Mouse (Mus musculus): ENCODE results near the gene Sprr2e. TPM values are rescaled to one million over a fixed set of nuclear protein-coding genes. Genes with fewer than 3 reads are reported as not detected.

Sprr2e gene
- not detected in 2 replicates for polyA plus RNA-seq (2012)

DNA sequence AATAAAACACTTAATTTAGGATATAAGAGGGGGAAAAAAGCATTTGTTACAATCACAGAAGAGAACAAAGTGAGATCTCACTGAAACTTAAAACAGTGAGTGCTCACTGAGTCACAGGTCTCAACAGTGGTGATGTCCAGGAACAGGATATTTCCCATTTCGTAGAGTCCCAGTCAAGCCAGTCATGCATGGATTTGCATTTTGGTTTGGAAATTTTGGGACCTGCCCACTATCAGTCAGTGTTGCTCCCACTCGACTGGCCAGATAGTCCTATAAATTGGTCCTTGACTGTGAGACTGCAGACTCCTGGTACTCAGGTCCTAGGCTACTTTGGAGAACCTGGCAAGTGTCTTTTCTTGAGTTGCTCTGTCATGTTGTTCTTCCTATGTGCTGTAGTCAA, at the start of gene Sprr2e:
Sprr2e (plus strand) TSS at position 301 of the 400 bp plus-strand sequence.
- TF ChIP-seq GATA1 (IDR thresholded peaks at IDR 0.05; ENCODE audit: low read length): no peak

DNA sequence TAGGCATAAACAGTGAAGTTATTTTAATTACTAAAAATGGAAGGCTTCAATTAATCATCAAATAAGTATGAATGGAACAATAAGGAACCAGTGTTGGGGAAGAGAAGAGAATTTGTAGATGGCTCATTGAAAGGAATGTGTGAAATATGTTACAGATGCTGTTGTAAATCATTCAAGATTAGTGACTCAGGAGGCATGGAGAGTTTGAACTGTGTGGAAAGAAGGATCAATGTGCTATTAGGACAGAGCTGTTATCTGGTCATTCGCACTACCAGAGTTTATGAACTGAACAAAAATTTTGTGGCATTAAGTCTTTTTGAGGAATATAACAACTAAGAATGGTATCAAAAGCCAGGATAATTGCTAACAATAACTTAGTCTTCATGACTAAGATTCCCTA, 44.5 kb upstream of the Sprr2e start:
- TF ChIP-seq GATA1 (IDR thresholded peaks at IDR 0.05; ENCODE audit: low read length): no peak

DNA sequence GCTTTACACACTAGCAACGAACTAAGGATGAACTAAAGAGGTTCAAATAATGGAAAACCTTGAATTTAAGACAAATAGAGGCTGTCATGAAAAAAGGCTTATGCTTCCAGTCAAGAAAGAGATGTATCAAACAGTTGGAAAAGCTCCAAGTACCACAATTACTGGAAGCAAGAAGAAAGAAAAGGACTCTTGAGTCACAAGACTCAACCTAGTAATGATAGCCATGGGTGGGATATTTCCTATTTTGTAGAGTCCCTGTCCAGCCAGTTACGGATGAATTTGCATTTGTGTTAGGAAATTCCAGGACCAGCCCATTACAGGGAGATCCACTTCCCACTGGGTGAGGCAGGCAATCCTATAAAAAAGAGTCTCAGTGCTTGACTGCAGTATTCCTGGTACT, 35.6 kb upstream of the Sprr2e start, which contains the start of gene Sprr2b:
Sprr2b (plus strand) TSS at position 301 of the 400 bp plus-strand sequence.
- no peak for TF ChIP-seq GATA1 (IDR thresholded peaks at IDR 0.05; ENCODE audit: low read length)

DNA sequence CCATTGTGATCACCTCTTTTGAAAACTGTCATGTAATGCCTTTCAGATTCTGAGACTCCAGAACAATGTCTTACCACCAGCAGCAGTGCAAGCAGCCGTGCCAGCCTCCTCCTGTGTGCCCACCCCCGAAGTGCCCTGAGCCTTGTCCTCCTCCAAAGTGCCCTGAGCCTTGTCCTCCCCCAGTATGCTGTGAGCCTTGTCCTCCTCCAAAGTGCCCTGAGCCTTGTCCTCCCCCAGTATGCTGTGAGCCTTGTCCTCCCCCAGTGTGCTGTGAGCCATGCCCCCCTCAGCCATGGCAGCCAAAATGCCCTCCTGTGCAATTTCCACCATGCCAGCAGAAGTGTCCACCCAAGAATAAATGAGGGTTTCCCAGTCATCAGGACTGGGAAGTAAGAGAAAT, 34.6 kb upstream of the Sprr2e start:
- TF ChIP-seq GATA1 (IDR thresholded peaks at IDR 0.05; ENCODE audit: low read length): no peak

DNA sequence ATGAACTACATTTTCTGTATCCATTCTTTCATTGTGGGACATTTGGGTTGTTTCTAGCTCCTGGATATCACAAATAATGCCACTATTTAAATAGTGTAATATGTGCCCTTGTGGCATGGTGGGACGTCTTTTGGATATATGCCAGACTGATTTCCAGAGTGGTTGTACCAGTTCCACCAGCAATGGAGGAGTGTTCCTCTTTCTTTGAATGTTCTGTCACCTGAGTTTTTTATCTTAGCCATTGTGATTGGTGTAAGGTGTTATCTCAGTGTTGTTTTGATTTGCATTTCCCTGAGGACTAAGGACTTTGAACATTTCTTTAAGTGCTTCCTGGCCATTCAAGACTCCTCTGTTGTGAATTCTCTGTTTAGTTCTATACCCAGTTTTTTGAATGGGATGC, 15.7 kb upstream of the Sprr2e start:
- no peak for TF ChIP-seq GATA1 (IDR thresholded peaks at IDR 0.05; ENCODE audit: low read length)

DNA sequence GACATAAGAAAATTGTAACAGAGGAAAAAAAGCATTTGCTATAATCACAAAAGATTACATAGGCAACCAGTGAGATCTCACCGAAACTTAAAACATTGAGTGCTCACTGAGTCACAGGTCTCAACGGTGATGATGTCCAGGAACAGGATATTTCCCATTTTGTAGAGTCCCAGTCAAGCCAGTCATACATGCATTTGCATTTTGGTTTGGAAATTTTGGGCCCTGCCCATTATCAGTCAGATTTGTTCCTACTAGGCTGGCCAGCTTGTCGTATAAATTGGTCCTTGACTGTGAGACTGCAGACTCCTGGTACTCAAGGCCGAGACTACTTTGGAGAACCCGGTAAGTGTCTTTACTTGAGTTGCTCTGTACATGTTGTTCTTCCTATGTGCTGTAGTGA, 13.1 kb upstream of the Sprr2e start, which contains the start of gene Sprr2d:
Sprr2d (plus strand) TSS at position 301 of the 400 bp plus-strand sequence.
- no peak for TF ChIP-seq GATA1 (IDR thresholded peaks at IDR 0.05; ENCODE audit: low read length)

DNA sequence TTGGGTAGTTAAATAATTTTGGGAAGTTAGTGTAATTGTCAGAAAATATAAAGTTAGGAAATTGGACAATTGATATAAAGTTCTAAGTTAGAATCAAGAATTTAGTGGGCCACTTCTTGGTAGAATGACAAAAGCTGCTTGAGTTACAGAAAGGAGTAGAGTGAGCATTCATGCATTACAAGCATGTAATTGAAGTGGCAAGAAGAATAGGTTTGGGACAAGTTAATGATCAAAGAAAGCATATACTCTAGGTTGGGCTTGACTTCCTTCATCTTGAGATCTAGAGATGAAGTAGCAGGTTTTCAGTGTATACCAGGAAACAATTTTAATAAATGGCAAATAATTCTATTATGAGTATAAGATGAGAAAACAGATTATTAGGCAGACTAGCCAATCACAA, 9.7 kb downstream of the Sprr2e start:
- no peak for TF ChIP-seq GATA1 (IDR thresholded peaks at IDR 0.05; ENCODE audit: low read length)

DNA sequence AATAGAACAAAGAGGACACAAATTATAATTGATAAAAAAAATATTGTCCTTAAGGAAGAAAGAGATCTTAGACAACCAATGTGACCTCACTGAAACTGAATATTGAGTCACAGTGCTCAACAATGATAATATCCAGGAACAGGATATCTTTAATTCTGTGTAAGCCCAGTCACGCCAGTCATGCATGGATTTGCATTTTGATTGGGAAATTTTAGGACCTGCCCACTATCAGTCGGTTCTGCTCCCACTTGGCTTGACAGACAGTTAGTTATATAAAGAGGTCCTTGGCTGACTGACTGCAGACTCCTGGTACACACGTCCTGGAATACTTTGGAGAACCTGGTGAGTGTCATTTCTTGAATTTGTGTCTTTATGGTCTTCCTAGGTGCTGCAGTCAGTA, 12.9 kb downstream of the Sprr2e start, which contains the start of gene Sprr2f:
Sprr2f (plus strand) TSS at position 301 of the 400 bp plus-strand sequence.
- no peak for TF ChIP-seq GATA1 (IDR thresholded peaks at IDR 0.05; ENCODE audit: low read length)

DNA sequence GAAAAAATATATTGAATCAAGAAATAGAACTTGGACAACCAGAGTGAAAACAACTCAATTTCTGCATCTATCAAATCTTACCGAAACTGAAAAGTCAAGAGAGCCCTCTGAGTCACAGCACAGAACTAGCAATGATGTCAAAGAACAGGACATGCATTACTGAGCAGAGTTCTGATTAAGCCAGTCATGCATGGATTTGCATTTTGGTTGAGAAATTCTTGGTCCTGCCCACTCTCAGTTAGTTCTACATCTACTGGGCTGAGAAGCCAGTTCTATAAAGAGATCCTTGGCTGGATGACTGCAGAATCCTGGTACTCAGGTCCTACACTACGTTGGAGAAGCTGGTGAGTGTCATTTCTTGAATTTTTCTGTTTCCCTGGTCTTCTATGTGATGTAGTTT, 21.7 kb downstream of the Sprr2e start:
- no peak for TF ChIP-seq GATA1 (IDR thresholded peaks at IDR 0.05; ENCODE audit: low read length)

- TF ChIP-seq GATA1 (IDR thresholded peaks at IDR 0.05; ENCODE audit: low read length): no peak
Observed at GRCm38 (mm10) chr3:92385385-92385784, 33.4 kb downstream of the Sprr2e start, which contains the start of gene Sprr2h. TSS of gene Sprr2h (plus strand) at chr3:92385685.

DNA sequence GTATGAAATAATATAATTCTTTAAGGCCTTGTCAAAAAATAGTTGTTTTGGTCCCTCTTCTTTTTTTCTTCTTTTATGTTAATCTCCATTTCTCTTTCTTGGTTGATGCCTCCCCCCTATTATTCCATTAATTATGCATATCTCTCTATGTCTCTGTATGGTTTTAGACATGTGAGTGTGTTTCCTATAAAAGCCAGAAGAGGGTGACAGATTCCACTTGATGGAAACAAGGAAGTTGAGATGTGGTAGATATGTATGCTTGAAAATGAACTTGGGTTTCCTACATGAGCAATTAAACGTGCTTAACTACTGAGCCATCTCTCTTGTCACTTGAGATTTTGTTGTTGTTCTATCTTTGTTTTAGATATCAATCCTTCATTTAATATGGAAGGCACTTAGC, 42.4 kb downstream of the Sprr2e start:
- no peak for TF ChIP-seq GATA1 (IDR thresholded peaks at IDR 0.05; ENCODE audit: low read length)

Other genes with a start within 250 kb of the Sprr2e start
- gene Prr9, start 228.2 kb upstream of the Sprr2e start, polyA plus RNA-seq (2012): not detected in 2 replicates
- gene Lelp1, start 209.4 kb upstream of the Sprr2e start, polyA plus RNA-seq (2012): not detected in 2 replicates
- not detected in 2 replicates for gene Sprr2a1, start 136.3 kb upstream of the Sprr2e start, polyA plus RNA-seq (2012)
- not detected in 2 replicates for gene Sprr2a2, start 136.2 kb upstream of the Sprr2e start, polyA plus RNA-seq (2012)
- gene Sprr2a3, start 66.7 kb upstream of the Sprr2e start, polyA plus RNA-seq (2012): not detected in 2 replicates
- gene Sprr2b, start 35.5 kb upstream of the Sprr2e start, polyA plus RNA-seq (2012): not detected in 2 replicates
- not detected in 2 replicates for gene Sprr2d, start 13.0 kb upstream of the Sprr2e start, polyA plus RNA-seq (2012)
- not detected in 2 replicates for gene Sprr2f, start 13.0 kb downstream of the Sprr2e start, polyA plus RNA-seq (2012)
- gene Sprr2h, start 33.5 kb downstream of the Sprr2e start, polyA plus RNA-seq (2012): not detected in 2 replicates
- gene Sprr2i, start 55.8 kb downstream of the Sprr2e start, polyA plus RNA-seq (2012): not detected in 2 replicates
- not detected in 2 replicates for gene Sprr2j-ps, start 65.9 kb downstream of the Sprr2e start, polyA plus RNA-seq (2012)
- 12.8 and 15.9 TPM in 2 replicates for gene Gm9774, start 77.3 kb downstream of the Sprr2e start, polyA plus RNA-seq (2012)
- not detected in 2 replicates for gene Sprr2k, start 80.4 kb downstream of the Sprr2e start, polyA plus RNA-seq (2012)
- gene Sprr1b, start 86.6 kb downstream of the Sprr2e start, polyA plus RNA-seq (2012): not detected in 2 replicates
- not detected in 2 replicates for gene Sprr3, start 106.6 kb downstream of the Sprr2e start, polyA plus RNA-seq (2012)
- not detected in 2 replicates for gene Sprr1a, start 133.8 kb downstream of the Sprr2e start, polyA plus RNA-seq (2012)
- not detected in 2 replicates for gene Sprr4, start 148.3 kb downstream of the Sprr2e start, polyA plus RNA-seq (2012)
- gene 2310046K23Rik, start 182.4 kb downstream of the Sprr2e start, polyA plus RNA-seq (2012): not detected in 2 replicates
- gene Ivl, start 221.6 kb downstream of the Sprr2e start, polyA plus RNA-seq (2012): not detected in 2 replicates
- not detected in 2 replicates for gene Smcp, start 236.9 kb downstream of the Sprr2e start, polyA plus RNA-seq (2012)

Data from G1E-ER4 (cell line).